Mouse (Mus musculus) forebrain, embryonic 12.5 days (tissue): ENCODE data around the gene Cd200. TPM values are rescaled to one million over a fixed set of nuclear protein-coding genes. Genes with fewer than 3 reads are reported as not detected.
"Not testable (repeated sequence)": the region's sequence is repeated elsewhere in the genome, so short reads cannot be mapped to it uniquely, and the experiment has no call there.

Source experiments
- ATAC-seq: fragments of 200-750 bp; cut with Nextera tagmentation; 2 replicates; pipeline ENCODE4 v1.8.0; 2017; ENCODE audit warnings: moderate TSS enrichment; ENCODE audit not compliant: low FRiP score
- H3K27ac ChIP-seq: fragments of 300-500 bp; sonication (generic); 2 replicates; pipeline ENCODE4 v1.5.1; 2016; ENCODE audit warnings: mild to moderate bottlenecking
- H3K27me3 ChIP-seq: fragments of 300-500 bp; sonication (generic); 2 replicates; pipeline ENCODE4 v1.6.1; 2016; ENCODE audit warnings: mild to moderate bottlenecking
- H3K36me3 ChIP-seq: fragments of 300-500 bp; sonication (generic); replicated peaks from 2 replicates; pipeline ENCODE4 v1.6.1; 2016; ENCODE audit warnings: mild to moderate bottlenecking
- H3K4me1 ChIP-seq: fragments of 300-500 bp; sonication (generic); 2 replicates; pipeline ENCODE4 v1.6.1; 2016
- H3K4me2 ChIP-seq: fragments of 300-500 bp; sonication (generic); 2 replicates; pipeline ENCODE4 v1.6.1; 2016; ENCODE audit warnings: mild to moderate bottlenecking, moderate library complexity
- H3K4me3 ChIP-seq: fragments of 300-500 bp; sonication (generic); replicated peaks from 2 replicates; pipeline ENCODE4 v1.5.1; 2016; ENCODE audit warnings: mild to moderate bottlenecking
- H3K9ac ChIP-seq: fragments of 300-500 bp; sonication (generic); 2 replicates; pipeline ENCODE4 v1.6.1; 2016; ENCODE audit warnings: mild to moderate bottlenecking
- H3K9me3 ChIP-seq: fragments of 300-500 bp; sonication (generic); 2 replicates; pipeline ENCODE4 v1.6.1; 2016
- WGBS: fragments of 180-500 bp; shearing (Covaris S2); methylation state at CpG from one replicate; pipeline ENCODE4 v1.1.7; 2016; 5-methylcytosine and 5-hydroxymethylcytosine counted together
- polyA plus RNA-seq: library from polyadenylated mRNA; unstranded; fragments of >200 nt; fragmentation: Nextera tagmentation; extraction: Ambion mirVana; gene quantifications from 2 replicates; pipeline ENCODE4 v1.2.1, GENCODE M21; 2016

Cd200 gene
- 58.9 and 62.0 TPM in 2 replicates for polyA plus RNA-seq

- H3K9me3 ChIP-seq: no peaks in the 10 kb centered on the region
- H3K36me3 ChIP-seq: no peaks in the 10 kb centered on the region
- no peaks in the 10 kb centered on the region for H3K27me3 ChIP-seq
- peak within 1 kb of the TSS; percentile 72 for H3K9ac ChIP-seq
- WGBS: under 1% methylated on average over 28 of the region's 28 CpGs
- ATAC-seq: peak; percentile 93
- peak within 1 kb of the TSS; percentile 87 for H3K27ac ChIP-seq
- H3K4me1 ChIP-seq: peaks cover 6% of the 10 kb centered on the region; the same call in 1 of the 2 replicates
- H3K4me2 ChIP-seq: peak within 1 kb of the TSS; percentile 62
- H3K4me3 ChIP-seq: peak within 1 kb of the TSS; percentile 58
These were observed at the start of gene Cd200 for GRCm38 (mm10) chr16:45408425-45409063. Cd200 (minus strand) TSS chr16:45409053.

GRCm38 (mm10) chr16:45454762-45455161, 45.9 kb upstream of the Cd200 start:
- H3K9me3 ChIP-seq: no peaks in the 10 kb centered on the region
- no peak overlapping the region for H3K9ac ChIP-seq
- no peaks in the 10 kb centered on the region for H3K27me3 ChIP-seq
- no peak for ATAC-seq
- H3K4me2 ChIP-seq: no peak overlapping the region
- no peaks in the 10 kb centered on the region for H3K36me3 ChIP-seq
- no peak overlapping the region for H3K4me3 ChIP-seq
- no peaks in the 10 kb centered on the region for H3K4me1 ChIP-seq
- no peak overlapping the region for H3K27ac ChIP-seq

DNA sequence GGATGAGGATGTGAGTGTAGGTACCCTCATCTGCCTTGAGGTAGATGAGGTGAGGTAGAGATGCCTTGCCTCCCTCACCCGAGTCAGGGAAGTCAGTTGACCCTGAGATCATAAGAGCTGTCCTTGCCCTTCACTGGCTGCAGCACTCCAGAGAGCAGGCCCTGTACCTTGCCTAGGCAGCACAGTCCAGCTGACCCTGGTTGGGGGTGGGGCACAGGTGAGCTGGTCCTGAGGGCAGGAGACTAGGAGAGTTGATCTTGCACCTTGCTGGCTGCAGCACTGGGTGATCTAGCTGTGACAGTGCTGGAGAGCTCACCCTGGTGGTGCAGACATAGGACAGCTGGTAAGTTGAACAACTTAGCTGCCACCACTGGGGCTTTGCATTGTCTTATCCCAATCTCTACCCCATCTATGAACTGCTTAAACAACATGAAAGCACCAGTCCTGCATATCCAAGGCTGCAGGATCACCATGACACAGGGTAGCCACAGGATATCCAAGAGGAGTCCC, 28.4 kb upstream of the Cd200 start:
- 0 out of 2 replicates have a peak, but pooled peaks have one; percentile 20 for ATAC-seq
- H3K4me3 ChIP-seq: no peak overlapping the region
- H3K36me3 ChIP-seq: no peaks in the 10 kb centered on the region
- no peak overlapping the region for H3K9ac ChIP-seq
- no peak overlapping the region for H3K4me2 ChIP-seq
- WGBS: 89% methylated on average over 1 of the region's 1 CpGs
- no peaks in the 10 kb centered on the region for H3K27me3 ChIP-seq
- H3K27ac ChIP-seq: no peak overlapping the region
- H3K4me1 ChIP-seq: no peaks in the 10 kb centered on the region
- no peaks in the 10 kb centered on the region for H3K9me3 ChIP-seq

DNA sequence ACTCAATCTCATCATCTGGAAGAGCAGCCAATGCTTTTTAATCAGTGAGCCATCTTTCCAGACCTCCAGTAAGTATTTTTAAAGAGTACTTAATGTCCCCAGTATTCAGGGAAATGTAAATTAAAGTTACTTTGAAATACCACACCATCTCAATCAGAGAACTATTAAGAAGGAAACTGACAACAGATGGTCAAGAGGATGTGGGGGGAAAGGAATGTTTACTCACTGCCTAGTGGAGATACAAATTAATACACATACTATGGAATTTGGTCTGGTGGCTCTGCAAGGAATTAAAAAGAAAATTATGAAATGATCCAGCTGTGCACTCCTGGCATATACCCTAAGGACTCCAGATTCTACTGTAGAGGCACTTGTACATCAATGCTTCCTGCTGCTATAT, 26.7 kb upstream of the Cd200 start:
- H3K4me3 ChIP-seq: no peak overlapping the region
- no peak overlapping the region for H3K27ac ChIP-seq
- H3K9ac ChIP-seq: no peak overlapping the region
- H3K36me3 ChIP-seq: no peaks in the 10 kb centered on the region
- no peaks in the 10 kb centered on the region for H3K27me3 ChIP-seq
- H3K4me1 ChIP-seq: no peaks in the 10 kb centered on the region
- no peak overlapping the region for H3K4me2 ChIP-seq
- no peaks in the 10 kb centered on the region for H3K9me3 ChIP-seq
- ATAC-seq: no peak

DNA sequence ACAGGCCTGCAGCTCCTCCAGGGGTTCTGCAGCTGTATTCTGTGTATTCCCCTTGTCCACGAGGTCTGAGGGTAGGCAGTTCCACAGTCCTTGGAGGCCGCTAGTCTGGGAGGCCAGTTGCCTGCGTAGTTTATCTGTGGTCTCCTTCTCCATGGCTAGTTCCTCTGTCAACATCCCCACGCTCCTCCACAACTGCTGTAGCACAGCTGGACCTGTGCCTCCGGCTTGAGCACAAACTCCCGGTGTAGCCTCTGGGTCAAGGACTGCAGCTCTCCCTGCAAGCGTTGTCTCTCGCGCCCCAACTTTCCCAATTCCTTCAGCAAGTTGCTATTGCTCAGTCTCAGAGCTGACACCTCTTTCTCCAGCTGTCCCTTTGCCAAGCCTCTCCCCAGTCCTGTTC, 18.8 kb upstream of the Cd200 start:
- Histone ChIP-seq H3K9me3 (no peaks in the 10 kb centered on the region), H3K27me3 (no peaks in the 10 kb centered on the region), H3K9ac (no peak overlapping the region), H3K4me1 (no peaks in the 10 kb centered on the region), H3K36me3 (no peaks in the 10 kb centered on the region), H3K4me2 (no peak overlapping the region), H3K4me3 (no peak overlapping the region), H3K27ac (no peak overlapping the region)
- no peak for ATAC-seq
- WGBS: 88% methylated on average over 9 of the region's 9 CpGs

GRCm38 (mm10) chr16:45413497-45413896, 4.6 kb upstream of the Cd200 start:
- Histone ChIP-seq H3K27ac (no peak overlapping the region), H3K4me1 (no peaks in the 10 kb centered on the region), H3K9me3 (no peaks in the 10 kb centered on the region), H3K27me3 (no peaks in the 10 kb centered on the region), H3K9ac (no peak overlapping the region), H3K36me3 (no peaks in the 10 kb centered on the region), H3K4me2 (no peak overlapping the region), H3K4me3 (no peak overlapping the region)
- no peak for ATAC-seq

DNA sequence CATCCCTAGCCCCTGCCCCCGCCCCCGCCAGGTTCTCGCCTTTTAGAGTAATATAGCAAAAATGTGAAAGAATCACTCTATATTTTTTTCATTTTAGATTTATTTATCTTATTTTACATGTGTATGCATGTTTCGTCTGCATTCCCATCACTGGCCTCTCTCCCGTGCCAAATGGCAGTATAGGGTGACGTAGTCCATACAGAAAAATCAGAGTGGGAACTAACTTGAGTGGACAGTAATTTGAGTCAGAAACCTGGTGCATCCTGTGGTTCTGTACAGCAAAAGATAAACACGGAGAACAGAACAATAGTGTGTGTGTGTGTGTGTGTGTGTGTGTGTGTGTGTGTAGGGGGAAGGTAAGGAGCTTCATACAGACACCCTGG, 202 bp upstream of the Cd200 start:
- H3K9me3 ChIP-seq, H3K27me3 ChIP-seq, H3K36me3 ChIP-seq, H3K27ac ChIP-seq, H3K4me1 ChIP-seq: not testable (repeated sequence)
- H3K9ac ChIP-seq: peak overlapping the region; percentile 72; the same call in 1 of the 2 replicates
- peak overlapping the region; percentile 58 for H3K4me3 ChIP-seq
- ATAC-seq: peak; percentile 42
- 39% methylated on average over 7 of the region's 7 CpGs for WGBS
- H3K4me2 ChIP-seq: peak overlapping the region; percentile 62

- WGBS: 28% methylated on average over 9 of the region's 9 CpGs
- no peak for ATAC-seq
These were observed 1.0 kb downstream of the Cd200 start for GRCm38 (mm10) chr16:45407645-45408400.

GRCm38 (mm10) chr16:45407091-45407490, 1.8 kb downstream of the Cd200 start:
- Histone ChIP-seq H3K9ac (no peak overlapping the region), H3K27ac (no peak overlapping the region)

More at GRCm38 (mm10) chr16:45407645-45408400, 1.0 kb downstream of the Cd200 start:
- Histone ChIP-seq H3K27ac (peak overlapping the region; percentile 87), H3K27me3 (no peaks in the 10 kb centered on the region), H3K9ac (peak overlapping the region; percentile 72), H3K36me3 (no peaks in the 10 kb centered on the region), H3K4me1 (peaks cover 6% of the 10 kb centered on the region; the same call in 1 of the 2 replicates), H3K9me3 (no peaks in the 10 kb centered on the region), H3K4me2 (peak overlapping the region; percentile 62), H3K4me3 (peak overlapping the region; percentile 58)

GRCm38 (mm10) chr16:45402951-45403350, 5.9 kb downstream of the Cd200 start:
- Histone ChIP-seq H3K4me2 (no peak overlapping the region), H3K27ac (no peak overlapping the region), H3K4me1 (peaks cover 6% of the 10 kb centered on the region; the same call in 1 of the 2 replicates), H3K36me3 (no peaks in the 10 kb centered on the region), H3K4me3 (no peak overlapping the region), H3K9me3 (no peaks in the 10 kb centered on the region), H3K27me3 (no peaks in the 10 kb centered on the region), H3K9ac (no peak overlapping the region)
- 80% methylated on average over 2 of the region's 2 CpGs for WGBS
- no peak for ATAC-seq

More at GRCm38 (mm10) chr16:45407091-45407490, 1.8 kb downstream of the Cd200 start:
- H3K36me3 ChIP-seq: no peaks in the 10 kb centered on the region
- peak overlapping the region; percentile 62 for H3K4me2 ChIP-seq
- H3K4me1 ChIP-seq: peaks cover 6% of the 10 kb centered on the region; the same call in 1 of the 2 replicates
- no peak for ATAC-seq
- H3K27me3 ChIP-seq: no peaks in the 10 kb centered on the region
- H3K9me3 ChIP-seq: no peaks in the 10 kb centered on the region
- H3K4me3 ChIP-seq: 0 out of 2 replicates have a peak overlapping the region, but pooled peaks have one; percentile 2
- 93% methylated on average over 5 of the region's 5 CpGs for WGBS

GRCm38 (mm10) chr16:45402036-45402435, 6.8 kb downstream of the Cd200 start:
- H3K4me2 ChIP-seq: no peak overlapping the region
- no peak for ATAC-seq
- H3K27me3 ChIP-seq: no peaks in the 10 kb centered on the region
- no peak overlapping the region for H3K9ac ChIP-seq
- WGBS: 92% methylated on average over 1 of the region's 1 CpGs
- H3K27ac ChIP-seq: no peak overlapping the region
- no peak overlapping the region for H3K4me3 ChIP-seq
- no peaks in the 10 kb centered on the region for H3K9me3 ChIP-seq
- H3K36me3 ChIP-seq: no peaks in the 10 kb centered on the region
- H3K4me1 ChIP-seq: peaks cover 4% of the 10 kb centered on the region; the same call in 1 of the 2 replicates

- no peaks in the 10 kb centered on the region for H3K9me3 ChIP-seq
- H3K9ac ChIP-seq: no peak overlapping the region
- no peaks in the 10 kb centered on the region for H3K27me3 ChIP-seq
- H3K4me3 ChIP-seq: no peak overlapping the region
- no peak overlapping the region for H3K4me2 ChIP-seq
- no peak overlapping the region for H3K27ac ChIP-seq
- WGBS: 73% methylated on average over 9 of the region's 9 CpGs
- no peaks in the 10 kb centered on the region for H3K4me1 ChIP-seq
- no peaks in the 10 kb centered on the region for H3K36me3 ChIP-seq
- no peak for ATAC-seq
These were observed 8.8 kb downstream of the Cd200 start for GRCm38 (mm10) chr16:45399947-45400555.
